8 mouse cellular contexts compared by ENCODE assay signal in genomic region chr2:91975581-91976541, GRCm38 (mm10). TPM values are rescaled to one million over a fixed set of nuclear protein-coding genes. Genes with fewer than 3 reads are reported as not detected.
DNase-seq lines count a peak whose midpoint lies in the region; ATAC-seq and TF ChIP-seq lines count a peak whose summit lies in the region.

Gene Dgkz, minus strand, starts transcription at chr2:91975864.

- no peak within 1 kb of the TSS for H3K4me3 ChIP-seq in G1E (ENCODE audit: low read depth, low read length)
- peak within 1 kb of the TSS; percentile 39 for H3K4me3 ChIP-seq in embryonic facial prominence, embryonic 14.5 days (ENCODE audit: low read depth, low read length)
- H3K4me3 ChIP-seq in heart, postnatal 0 days (ENCODE audit: low read depth, low read length) = peak within 1 kb of the TSS; percentile 47
- H3K4me3 ChIP-seq in neural tube, embryonic 12.5 days = peak within 1 kb of the TSS; percentile 38

- H3K9me3 ChIP-seq in G1E (replicated peaks) = no peaks in the 10 kb centered on the region
- H3K9me3 ChIP-seq in embryonic facial prominence, embryonic 14.5 days (ENCODE audit: control insufficient read depth, low read length) = no peaks in the 10 kb centered on the region
- H3K9me3 ChIP-seq in heart, postnatal 0 days (replicated peaks; ENCODE audit: control insufficient read depth, low read length) = no peaks in the 10 kb centered on the region
- H3K9me3 ChIP-seq in neural tube, embryonic 12.5 days = no peaks in the 10 kb centered on the region

- peak within 1 kb of the TSS; percentile 66 for H3K4me2 ChIP-seq in embryonic facial prominence, embryonic 14.5 days (ENCODE audit: low read depth, low read length)
- H3K4me2 ChIP-seq in heart, postnatal 0 days (ENCODE audit: low read depth, low read length) = peak within 1 kb of the TSS; percentile 65
- peak within 1 kb of the TSS; percentile 67 for H3K4me2 ChIP-seq in neural tube, embryonic 12.5 days (replicated peaks)

- no peak for ATAC-seq in G1E (ENCODE audit: extremely low read depth, insufficient number of reproducible peaks, low FRiP score, poor library complexity, severe bottlenecking)
- ATAC-seq in embryonic facial prominence, embryonic 14.5 days (ENCODE audit: low read depth) = peak; percentile 16; the same call in 1 of the 2 replicates
- no peak for ATAC-seq in heart, postnatal 0 days (ENCODE audit: insufficient read depth, low read depth)
- no peak for ATAC-seq in neural tube, embryonic 12.5 days (ENCODE audit: low FRiP score, low read depth)

- DNase-seq in cerebellum, adult 18-20 months = peak; percentile 49 to 54
- DNase-seq in cerebellum, adult 11 months = no peak
- no peak for DNase-seq in G1E (ENCODE audit: low spot score)
- no peak for DNase-seq in embryonic facial prominence, embryonic 14.5 days (ENCODE audit: low spot score)
- DNase-seq in heart, postnatal 0 days (ENCODE audit: low spot score) = no peak
- no peak for DNase-seq in left cerebral cortex, postnatal 4 days
- no peak for DNase-seq in urinary bladder, postnatal 14 days (ENCODE audit: low spot score)

- no peak within 1 kb of the TSS for H3K27ac ChIP-seq in embryonic facial prominence, embryonic 14.5 days (replicated peaks; ENCODE audit: low read depth, low read length)
- no peak within 1 kb of the TSS for H3K27ac ChIP-seq in heart, postnatal 0 days (ENCODE audit: low read depth)
- no peak within 1 kb of the TSS; the same call in 1 of the 2 replicates for H3K27ac ChIP-seq in neural tube, embryonic 12.5 days

- no peak for TF ChIP-seq EP300 in heart, postnatal 0 days (IDR thresholded peaks at IDR 0.05; ENCODE audit: low read depth)

- no peak for TF ChIP-seq CTCF in G1E (IDR thresholded peaks at IDR 0.05; ENCODE audit: low read depth, low read length)
- TF ChIP-seq CTCF in heart, postnatal 0 days (IDR thresholded peaks at IDR 0.05; ENCODE audit: low read depth) = no peak

- H3K4me1 ChIP-seq in G1E (ENCODE audit: insufficient read depth, low read depth, low read length) = peaks cover 5% of the 10 kb centered on the region; the same call in 1 of the 2 replicates
- H3K4me1 ChIP-seq in embryonic facial prominence, embryonic 14.5 days (ENCODE audit: control insufficient read depth, insufficient read depth, low read length) = peaks cover 18% of the 10 kb centered on the region
- peaks cover 36% of the 10 kb centered on the region for H3K4me1 ChIP-seq in heart, postnatal 0 days (ENCODE audit: control insufficient read depth, insufficient read depth)
- H3K4me1 ChIP-seq in neural tube, embryonic 12.5 days = peaks cover 62% of the 10 kb centered on the region

- peak within 1 kb of the TSS; percentile 62 for H3K9ac ChIP-seq in embryonic facial prominence, embryonic 14.5 days (ENCODE audit: low read depth, low read length)
- peak within 1 kb of the TSS; percentile 51 for H3K9ac ChIP-seq in heart, postnatal 0 days (replicated peaks; ENCODE audit: low read depth, low read length)
- H3K9ac ChIP-seq in neural tube, embryonic 12.5 days = peak within 1 kb of the TSS; percentile 49

- intact Hi-C loops in left cerebral cortex, postnatal 4 days (cut with DNase I) = no loop called here

- peaks cover 86% of the 10 kb centered on the region for H3K27me3 ChIP-seq in G1E (ENCODE audit: insufficient read depth, low read length)
- H3K27me3 ChIP-seq in embryonic facial prominence, embryonic 14.5 days (replicated peaks; ENCODE audit: control insufficient read depth, insufficient read depth, low read length) = peaks cover 35% of the 10 kb centered on the region
- peaks cover 26% of the 10 kb centered on the region for H3K27me3 ChIP-seq in heart, postnatal 0 days (ENCODE audit: control insufficient read depth, insufficient read depth, low read length)
- peaks cover 38% of the 10 kb centered on the region for H3K27me3 ChIP-seq in neural tube, embryonic 12.5 days (replicated peaks)

- no peaks in the 10 kb centered on the region for H3K36me3 ChIP-seq in G1E (replicated peaks)
- no peaks in the 10 kb centered on the region for H3K36me3 ChIP-seq in embryonic facial prominence, embryonic 14.5 days (ENCODE audit: control insufficient read depth, insufficient read depth, low read length)
- no peaks in the 10 kb centered on the region for H3K36me3 ChIP-seq in heart, postnatal 0 days (replicated peaks; ENCODE audit: control insufficient read depth, insufficient read depth, low read length)
- H3K36me3 ChIP-seq in neural tube, embryonic 12.5 days = no peaks in the 10 kb centered on the region

- WGBS in embryonic facial prominence, embryonic 14.5 days = 2% methylated on average over 44 of the region's 79 CpGs
- 3% methylated on average over 72 of the region's 79 CpGs for WGBS in heart, postnatal 0 days
- 2% methylated on average over 79 of the region's 79 CpGs for WGBS in neural tube, embryonic 12.5 days

RNA-seq across cellular contexts. Expression of gene Dgkz, which starts in this region (rescaled TPM):
- 290 and 308 TPM in 2 replicates for total RNA-seq in G1E (2014; fragmentation: Nextera tagmentation)
- total RNA-seq in G1E (2017) = 115 and 146 TPM in 2 replicates
- polyA plus RNA-seq in G1E (2012) = 403 and 416 TPM in 2 replicates
- 44.9 and 47.4 TPM in 2 replicates for polyA plus RNA-seq in embryonic facial prominence, embryonic 14.5 days (2014; fragmentation: Nextera tagmentation; extraction: Ambion mirVana)
- 77.0 and 77.9 TPM in 2 replicates for total RNA-seq in heart, postnatal 0 days (2014; rRNA removed; ENCODE audit: low replicate concordance)
- polyA plus RNA-seq in heart, postnatal 0 days (2015; fragmentation: Nextera tagmentation; extraction: Ambion mirVana) = 24.0 and 26.2 TPM in 2 replicates
- 100 to 1,000 TPM; 134 to 158 TPM for total RNA-seq in left cerebral cortex, postnatal 4 days (2021)
- polyA plus RNA-seq in neural tube, embryonic 12.5 days (2016; fragmentation: Nextera tagmentation; extraction: Ambion mirVana) = 36.0 and 41.6 TPM in 2 replicates

Comparison
In these comparisons a context has a peak if more than half of its experiments do, and no peak if none do; other contexts are left out.
1. DNase-seq: peak in cerebellum, adult 18-20 months (2 of 2); none in cerebellum, adult 11 months (single experiment), G1E (single experiment), embryonic facial prominence, embryonic 14.5 days (single experiment), heart, postnatal 0 days (single experiment), left cerebral cortex, postnatal 4 days (single experiment) and urinary bladder, postnatal 14 days (single experiment).
2. Peak in every context shown above with its lines, with median percentiles within 50 percentile points of each other: H3K4me2 ChIP-seq and H3K9ac ChIP-seq.